Mouse (Mus musculus) MEL (cell line): ENCODE measurements at regions not wholly inside any gene's neighbourhood (a gene's known extent, or its start where the extent isn't known, plus 50 kb on each side); places are given as distances from the start of the nearest gene placed in this dataset.

Experiments
- DNase-seq: peaks from one replicate; pipeline ENCODE4 v3.0.0; 2011; ENCODE audit warnings: low read depth, low spot score
- H3K27ac ChIP-seq: 2 replicates; pipeline ENCODE4 v1.5.1; 2012; ENCODE audit warnings: low read depth, mild to moderate bottlenecking, control low read depth, low read length, moderate library complexity; ENCODE audit not compliant: control insufficient read depth
- H3K27me3 ChIP-seq, 2 experiments: fragments of 150-350 bp in 1 of 2; sonication (generic) in 1 of 2; 2 replicates each; pipeline ENCODE4 v1.6.1; 2012; ENCODE audit warnings: low read length in 2 of 2, mild to moderate bottlenecking in 2 of 2, improper control_type of control experiment in 1 of 2, moderate library complexity in 1 of 2; ENCODE audit not compliant: insufficient read depth in 2 of 2, control insufficient read depth in 1 of 2
- H3K36me3 ChIP-seq, 2 experiments: 2 replicates each; pipeline ENCODE4 v1.6.1; 2012 to 2014; ENCODE audit warnings: low read length in 2 of 2, improper control_type of control experiment in 1 of 2, inconsistent platforms in 1 of 2, mild to moderate bottlenecking in 1 of 2; ENCODE audit not compliant: insufficient read depth in 2 of 2, control insufficient read depth in 1 of 2
- H3K4me1 ChIP-seq, 2 experiments: fragments of 150-350 bp in 1 of 2; sonication (generic) in 1 of 2; 2 replicates each; pipeline ENCODE4 v1.6.1; 2012; ENCODE audit warnings: low read length in 2 of 2, improper control_type of control experiment in 1 of 2, mild to moderate bottlenecking in 1 of 2; ENCODE audit not compliant: insufficient read depth in 2 of 2, control insufficient read depth in 1 of 2
- H3K4me3 ChIP-seq, 2 experiments: fragments of 150-350 bp in 1 of 2; sonication (generic) in 1 of 2; 2 replicates each; pipeline ENCODE4 v1.5.1; 2012; ENCODE audit warnings: low read depth in 2 of 2, low read length in 2 of 2, mild to moderate bottlenecking in 2 of 2, moderate library complexity in 2 of 2, control low read depth in 1 of 2, improper control_type of control experiment in 1 of 2; ENCODE audit not compliant: control insufficient read depth in 1 of 2, insufficient read depth in 1 of 2
- H3K79me2 ChIP-seq: 2 replicates; pipeline ENCODE4 v1.6.1; 2012; ENCODE audit warnings: mild to moderate bottlenecking, low read length, moderate library complexity; ENCODE audit not compliant: control insufficient read depth, poor library complexity, insufficient read depth
- H3K9ac ChIP-seq: 2 replicates; pipeline ENCODE4 v1.6.1; 2012; ENCODE audit warnings: low read depth, mild to moderate bottlenecking, control low read depth, low read length, moderate library complexity; ENCODE audit not compliant: control insufficient read depth, poor library complexity, severe bottlenecking
- H3K9me3 ChIP-seq: fragments of 150-350 bp; sonication (generic); replicated peaks from 2 replicates; pipeline ENCODE4 v1.6.1; 2012; ENCODE audit warnings: mild to moderate bottlenecking, low read length, improper control_type of control experiment, moderate library complexity; ENCODE audit not compliant: insufficient read depth
- BHLHE40 ChIP-seq: IDR thresholded peaks from 2 replicates; pipeline ENCODE4 v1.6.1; 2012; ENCODE audit warnings: low read depth, mild to moderate bottlenecking, inconsistent platforms, low read length, improper control_type of control experiment, borderline replicate concordance
- CTCF ChIP-seq, 3 experiments: IDR thresholded peaks in 2 of 3; conservative IDR thresholded peaks in 1 of 3; 2 replicates each; pipeline ENCODE4 v1.5.1; 2011 to 2012; ENCODE audit warnings: low read length in 3 of 3, low read depth in 2 of 3, mild to moderate bottlenecking in 2 of 3, improper control_type of control experiment in 1 of 3, inconsistent platforms in 1 of 3, mixed read lengths in 1 of 3, moderate library complexity in 1 of 3; ENCODE audit not compliant: control insufficient read depth in 1 of 3, insufficient read depth in 1 of 3, poor library complexity in 1 of 3, severe bottlenecking in 1 of 3
- ELF1 ChIP-seq: IDR thresholded peaks from 2 replicates; pipeline ENCODE4 v1.6.1; 2014; ENCODE audit warnings: low read depth, mild to moderate bottlenecking, inconsistent platforms, low read length, improper control_type of control experiment, moderate library complexity
- EP300 ChIP-seq, 2 experiments: IDR thresholded peaks; 2 replicates each; pipeline ENCODE4 v1.6.1; 2011; ENCODE audit warnings: improper control_type of control experiment in 2 of 2, low read length in 2 of 2, low read depth in 1 of 2, mild to moderate bottlenecking in 1 of 2
- ETS1 ChIP-seq: IDR thresholded peaks from 2 replicates; pipeline ENCODE4 v1.6.1; 2012; ENCODE audit warnings: low read depth, mild to moderate bottlenecking, inconsistent platforms, low read length, improper control_type of control experiment, moderate library complexity
- GABPA ChIP-seq: IDR thresholded peaks from 2 replicates; pipeline ENCODE4 v1.6.1; 2012; ENCODE audit warnings: low read depth, mild to moderate bottlenecking, inconsistent platforms, low read length, improper control_type of control experiment, moderate library complexity
- MXI1 ChIP-seq: IDR thresholded peaks from 2 replicates; pipeline ENCODE4 v1.6.1; 2011; ENCODE audit warnings: mild to moderate bottlenecking, low read depth, low read length, improper control_type of control experiment
- MYB ChIP-seq: IDR thresholded peaks from 2 replicates; pipeline ENCODE4 v1.6.1; 2011; ENCODE audit warnings: mild to moderate bottlenecking, low read depth, low read length, improper control_type of control experiment
- MYC ChIP-seq: IDR thresholded peaks from 2 replicates; pipeline ENCODE4 v1.6.1; 2011; ENCODE audit warnings: low read depth, mild to moderate bottlenecking, low read length, improper control_type of control experiment, moderate library complexity
- NELFE ChIP-seq: IDR thresholded peaks from 2 replicates; pipeline ENCODE4 v1.6.1; 2011; ENCODE audit warnings: low read depth, low read length, improper control_type of control experiment
- POLR2AphosphoS2 ChIP-seq: IDR thresholded peaks from 2 replicates; pipeline ENCODE4 v1.6.1; 2011; ENCODE audit warnings: low read length, improper control_type of control experiment
- POLR2AphosphoS5 ChIP-seq: IDR thresholded peaks from 2 replicates; pipeline ENCODE4 v1.6.1; 2012; ENCODE audit warnings: low read depth, borderline replicate concordance, mild to moderate bottlenecking, inconsistent platforms, low read length, moderate library complexity, mixed read lengths
- SIN3A ChIP-seq: IDR thresholded peaks from 2 replicates; pipeline ENCODE4 v1.6.1; 2012; ENCODE audit warnings: low read length, improper control_type of control experiment, inconsistent platforms
- UBTF ChIP-seq: IDR thresholded peaks from 2 replicates; pipeline ENCODE4 v1.6.1; 2012; ENCODE audit warnings: low read depth, mild to moderate bottlenecking, inconsistent platforms, low read length, improper control_type of control experiment, moderate library complexity, borderline replicate concordance; ENCODE audit not compliant: insufficient read depth
- USF1 ChIP-seq: IDR thresholded peaks from 2 replicates; pipeline ENCODE4 v1.6.1; 2014; ENCODE audit warnings: low read depth, mild to moderate bottlenecking, inconsistent platforms, low read length, improper control_type of control experiment, moderate library complexity
- USF2 ChIP-seq, 2 experiments: IDR thresholded peaks; 2 replicates each; pipeline ENCODE4 v1.6.1; 2011 to 2012; ENCODE audit warnings: improper control_type of control experiment in 2 of 2, low read length in 2 of 2, borderline replicate concordance in 1 of 2, inconsistent platforms in 1 of 2, low read depth in 1 of 2, mild to moderate bottlenecking in 1 of 2; ENCODE audit not compliant: insufficient read depth in 1 of 2
- ZC3H11A ChIP-seq: IDR thresholded peaks from 2 replicates; pipeline ENCODE4 v1.6.1; 2012; ENCODE audit warnings: low read depth, mild to moderate bottlenecking, inconsistent platforms, low read length, improper control_type of control experiment
- ZKSCAN1 ChIP-seq: IDR thresholded peaks from 2 replicates; pipeline ENCODE4 v1.6.1; 2012; ENCODE audit warnings: low read depth, mild to moderate bottlenecking, inconsistent platforms, low read length, improper control_type of control experiment, moderate library complexity
- ZNF384 ChIP-seq: IDR thresholded peaks from 2 replicates; pipeline ENCODE4 v1.6.1; 2012; ENCODE audit warnings: low read depth, mild to moderate bottlenecking, inconsistent platforms, low read length, improper control_type of control experiment

GRCm38 (mm10) chr2:34042336-34042735 is 154.6 kb upstream of the Mvb12b start:
- TF ChIP-seq UBTF (no peak), ELF1 (no peak), USF1 (no peak), MXI1 (no peak), ZC3H11A (no peak), SIN3A (no peak), USF2 (IDR thresholded peaks at IDR 0.05; ENCODE audit: borderline replicate concordance in 1 of 2, insufficient read depth in 1 of 2, low read depth in 1 of 2, low read length in 2 of 2) (no peak), ZKSCAN1 (no peak), CTCF (IDR thresholded peaks at IDR 0.05 in 2 of 3, conservative IDR thresholded peaks at IDR 0.05 in 1 of 3; ENCODE audit: control insufficient read depth in 1 of 3, insufficient read depth in 1 of 3, low read depth in 2 of 3, low read length in 3 of 3, poor library complexity in 1 of 3, severe bottlenecking in 1 of 3) (no peak), GABPA (no peak), POLR2AphosphoS2 (no peak), MYC (no peak), NELFE (no peak)
- TF ChIP-seq, all 39 proteins: peak for 0
- no peaks in the 10 kb centered on the region for H3K79me2 ChIP-seq
- H3K9ac ChIP-seq: no peak overlapping the region
- H3K9me3 ChIP-seq: no peaks in the 10 kb centered on the region
- no peaks in the 10 kb centered on the region for H3K36me3 ChIP-seq
- no peak overlapping the region for H3K4me3 ChIP-seq
- H3K27me3 ChIP-seq: no peaks in the 10 kb centered on the region
- DNase-seq: no peak
- H3K27ac ChIP-seq: no peak overlapping the region
- H3K4me1 ChIP-seq: no peaks in the 10 kb centered on the region

DNA sequence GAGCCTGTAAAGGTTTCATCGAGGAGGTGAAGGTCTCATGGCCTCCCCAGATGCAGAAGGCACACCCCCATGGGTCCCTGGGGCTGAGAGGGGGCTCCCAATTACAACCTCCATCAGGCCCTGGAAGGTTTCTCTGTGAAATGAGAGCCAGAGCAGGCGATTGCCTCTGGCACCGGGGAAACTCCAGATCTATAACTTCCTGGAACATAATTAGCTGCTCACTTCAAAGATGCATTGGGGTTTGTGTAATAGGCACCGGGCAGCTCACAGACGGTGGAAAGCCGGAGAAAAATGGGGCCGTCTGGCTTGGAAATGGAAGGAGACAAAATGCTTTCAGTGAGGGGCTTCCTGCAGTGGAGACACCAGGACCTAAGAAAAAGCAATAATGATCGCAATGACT is 151.2 kb upstream of the Mvb12b start:
- no peak for DNase-seq
- TF ChIP-seq BHLHE40: no peak
- TF ChIP-seq ETS1: no peak
- no peak for TF ChIP-seq POLR2AphosphoS5
- no peak for TF ChIP-seq MYB
- no peak for TF ChIP-seq ZNF384
- no peak for TF ChIP-seq EP300 (IDR thresholded peaks at IDR 0.05; ENCODE audit: low read depth in 1 of 2, low read length in 2 of 2)
- H3K4me1 ChIP-seq: no peaks in the 10 kb centered on the region
- no peak overlapping the region for H3K4me3 ChIP-seq
- no peak overlapping the region for H3K27ac ChIP-seq
- no peaks in the 10 kb centered on the region for H3K9me3 ChIP-seq
- no peaks in the 10 kb centered on the region for H3K79me2 ChIP-seq
- no peaks in the 10 kb centered on the region for H3K27me3 ChIP-seq
- no peaks in the 10 kb centered on the region for H3K36me3 ChIP-seq
- H3K9ac ChIP-seq: no peak overlapping the region
